In genomic region chr2:48186609-48187008, GRCm38 (mm10) we compare ENCODE assay signal across 8 mouse cellular contexts.
A peak's percentile ranks its signal among the peaks of the same experiment; 100 is the strongest.
DNase-seq lines count a peak whose midpoint lies in the region; ATAC-seq and TF ChIP-seq lines count a peak whose summit lies in the region.

No protein-coding gene starts in this region.

- DNase-seq in kidney, adult 2 months = peak; percentile 20
- peak; percentile 7 for DNase-seq in cerebellum, adult 11 months
- DNase-seq in gastrocnemius, adult 2 months = peak; percentile 41
- DNase-seq in left cerebral cortex, postnatal 10 days (ENCODE audit: extremely low spot score in 1 of 2, low spot score in 2 of 2) = peak; percentile 34 to 80
- DNase-seq in stomach, postnatal 0 days (ENCODE audit: low spot score) = no peak
- no peak for DNase-seq in embryo, embryonic 10 days (ENCODE audit: low spot score)

- no peak overlapping the region for H3K4me2 ChIP-seq in kidney, embryonic 15.5 days
- H3K4me2 ChIP-seq in stomach, postnatal 0 days (replicated peaks; ENCODE audit: low read depth) = no peak overlapping the region
- H3K4me2 ChIP-seq in heart, embryonic 12.5 days = no peak overlapping the region

- no peak for TF ChIP-seq POLR2A in kidney, adult 2 months (IDR thresholded peaks at IDR 0.05; ENCODE audit: low read depth, low read length)

- no peak overlapping the region for H3K4me3 ChIP-seq in kidney, adult 2 months (ENCODE audit: insufficient read depth, low read depth, low read length)
- H3K4me3 ChIP-seq in kidney, embryonic 15.5 days (replicated peaks) = no peak overlapping the region
- H3K4me3 ChIP-seq in gastrocnemius, adult 2 months = no peak overlapping the region
- no peak overlapping the region for H3K4me3 ChIP-seq in stomach, postnatal 0 days (ENCODE audit: low read depth, low read length)
- H3K4me3 ChIP-seq in heart, embryonic 12.5 days = no peak overlapping the region

- no peaks in the 10 kb centered on the region for H3K36me3 ChIP-seq in kidney, adult 2 months (ENCODE audit: control insufficient read depth, insufficient read depth, low read length)
- no peaks in the 10 kb centered on the region for H3K36me3 ChIP-seq in kidney, embryonic 15.5 days
- H3K36me3 ChIP-seq in stomach, postnatal 0 days (ENCODE audit: control insufficient read depth, insufficient read depth, low read length) = no peaks in the 10 kb centered on the region
- H3K36me3 ChIP-seq in heart, embryonic 12.5 days = no peaks in the 10 kb centered on the region

- no peak overlapping the region for H3K27ac ChIP-seq in kidney, adult 2 months (ENCODE audit: insufficient read depth, low read depth, low read length)
- no peak overlapping the region for H3K27ac ChIP-seq in kidney, embryonic 15.5 days
- H3K27ac ChIP-seq in gastrocnemius, adult 2 months = no peak overlapping the region
- no peak overlapping the region for H3K27ac ChIP-seq in stomach, postnatal 0 days (replicated peaks)
- no peak overlapping the region for H3K27ac ChIP-seq in heart, embryonic 12.5 days (ENCODE audit: poor library complexity, severe bottlenecking)

- TF ChIP-seq EP300 in stomach, postnatal 0 days (optimal IDR thresholded peaks at IDR 0.05) = no peak

- no peaks in the 10 kb centered on the region for H3K27me3 ChIP-seq in kidney, adult 2 months (replicated peaks; ENCODE audit: control insufficient read depth, insufficient read depth, low read length)
- H3K27me3 ChIP-seq in kidney, embryonic 15.5 days = no peaks in the 10 kb centered on the region
- H3K27me3 ChIP-seq in stomach, postnatal 0 days (ENCODE audit: control insufficient read depth, insufficient read depth, low read length) = no peaks in the 10 kb centered on the region
- H3K27me3 ChIP-seq in heart, embryonic 12.5 days (replicated peaks) = no peaks in the 10 kb centered on the region

- TF ChIP-seq CTCF in kidney, adult 2 months (conservative IDR thresholded peaks at IDR 0.05; ENCODE audit: insufficient read depth, insufficient read length, low read depth, low read length) = no peak
- TF ChIP-seq CTCF in gastrocnemius, adult 2 months (IDR thresholded peaks at IDR 0.05) = no peak
- no peak for TF ChIP-seq CTCF in stomach, postnatal 0 days (IDR thresholded peaks at IDR 0.05; ENCODE audit: low read depth)

- H3K4me1 ChIP-seq in kidney, adult 2 months (ENCODE audit: control insufficient read depth, insufficient read depth, low read length) = no peaks in the 10 kb centered on the region
- no peaks in the 10 kb centered on the region for H3K4me1 ChIP-seq in kidney, embryonic 15.5 days
- H3K4me1 ChIP-seq in stomach, postnatal 0 days (replicated peaks; ENCODE audit: control insufficient read depth, insufficient read depth) = no peaks in the 10 kb centered on the region
- H3K4me1 ChIP-seq in heart, embryonic 12.5 days (replicated peaks) = no peaks in the 10 kb centered on the region

- intact Hi-C loops in gastrocnemius, adult 2 months (cut with DNase I) = no loop called here
- intact Hi-C loops in left cerebral cortex, postnatal 10 days (cut with DNase I) = no loop called here

- H3K9ac ChIP-seq in kidney, embryonic 15.5 days = no peak overlapping the region
- no peak overlapping the region for H3K9ac ChIP-seq in stomach, postnatal 0 days (ENCODE audit: low read length)
- H3K9ac ChIP-seq in heart, embryonic 12.5 days = no peak overlapping the region

- H3K9me3 ChIP-seq in kidney, embryonic 15.5 days (replicated peaks) = no peaks in the 10 kb centered on the region
- no peaks in the 10 kb centered on the region for H3K9me3 ChIP-seq in stomach, postnatal 0 days (ENCODE audit: control insufficient read depth, low read length)
- no peaks in the 10 kb centered on the region for H3K9me3 ChIP-seq in heart, embryonic 12.5 days (replicated peaks)

- no peak for ATAC-seq in kidney, embryonic 15.5 days (replicated peaks; ENCODE audit: low FRiP score)
- ATAC-seq in stomach, postnatal 0 days (ENCODE audit: low FRiP score, low TSS enrichment) = no peak
- no peak for ATAC-seq in heart, embryonic 12.5 days (ENCODE audit: insufficient number of reproducible peaks, low FRiP score)

- WGBS in kidney, adult 2 months = 63% methylated on average over 2 of the region's 2 CpGs
- 75% methylated on average over 2 of the region's 2 CpGs for WGBS in kidney, embryonic 15.5 days
- WGBS in stomach, postnatal 0 days = 57% methylated on average over 2 of the region's 2 CpGs
- 51% methylated on average over 2 of the region's 2 CpGs for WGBS in heart, embryonic 12.5 days

Comparison
In these comparisons a context has a peak if more than half of its experiments do, and no peak if none do; other contexts are left out.
1. DNase-seq: peak in kidney, adult 2 months (single experiment), cerebellum, adult 11 months (single experiment), gastrocnemius, adult 2 months (single experiment) and left cerebral cortex, postnatal 10 days (2 of 2); none in stomach, postnatal 0 days (single experiment) and embryo, embryonic 10 days (single experiment).